Mouse (Mus musculus) frontal cortex, postnatal 36 days (tissue): ENCODE results near the gene Smok3b.
A peak's percentile ranks its signal among the peaks of the same experiment; 100 is the strongest.
"Not testable (repeated sequence)": the region's sequence is repeated elsewhere in the genome, so short reads cannot be mapped to it uniquely, and the experiment has no call there.

ENCODE experiments used
- DNase-seq, 2 experiments: peaks; one replicate each; pipeline ENCODE4 v3.0.0; 2022; ENCODE audit warnings: low spot score in 2 of 2

The Smok3b gene

DNA sequence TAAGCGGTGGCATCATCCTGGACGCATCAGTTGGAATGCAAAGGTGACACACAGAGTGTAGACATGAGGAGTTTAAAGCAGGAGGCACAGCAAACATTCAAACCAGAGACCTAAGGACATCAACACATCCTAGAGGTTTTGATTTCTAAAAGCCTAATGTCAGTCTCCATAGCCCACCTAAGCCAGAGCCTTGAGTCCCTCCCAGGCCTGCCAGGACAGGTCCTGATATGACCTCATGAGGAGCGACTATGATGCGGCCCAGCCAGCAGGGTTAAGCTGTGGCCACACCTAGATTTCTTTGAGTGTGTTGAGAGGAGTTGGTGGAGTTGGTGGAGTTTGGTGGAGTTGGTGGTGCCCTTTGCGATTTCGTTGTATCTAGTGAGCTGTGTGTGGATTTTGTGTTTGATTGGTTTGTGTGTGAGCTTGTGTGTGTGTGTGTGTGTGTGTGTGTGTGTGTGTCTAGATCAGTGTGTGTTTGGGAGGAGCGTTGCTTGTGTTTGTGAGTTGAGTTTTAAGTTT, at the start of gene Smok3b, which contains the start of gene Smok3a:
TSS of gene Smok3b (plus strand) at position 469 of the 519 bp plus-strand sequence.
TSS of gene Smok3a (plus strand) at position 301 of the 519 bp plus-strand sequence.
- not testable (repeated sequence) for DNase-seq

DNA sequence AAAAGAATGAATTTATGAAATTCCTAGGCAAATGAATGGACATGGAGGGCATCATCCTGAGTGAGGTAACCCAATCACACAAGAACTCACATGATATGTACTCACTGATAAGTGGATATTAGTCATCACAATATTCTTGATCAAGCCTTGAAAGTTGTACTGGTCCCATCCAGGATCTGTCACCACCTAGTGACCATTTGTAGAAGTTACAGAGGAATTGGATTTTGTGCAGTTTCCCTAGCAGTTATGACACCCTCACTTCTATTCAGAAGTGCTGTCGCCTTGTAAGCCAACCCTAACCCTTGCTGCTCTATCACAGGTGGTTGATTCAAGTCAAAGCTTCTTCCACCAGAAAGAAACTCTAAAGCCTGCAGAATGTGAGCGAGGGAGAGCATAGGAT, 48.1 kb upstream of the Smok3b start:
- DNase-seq, result no peak

DNA sequence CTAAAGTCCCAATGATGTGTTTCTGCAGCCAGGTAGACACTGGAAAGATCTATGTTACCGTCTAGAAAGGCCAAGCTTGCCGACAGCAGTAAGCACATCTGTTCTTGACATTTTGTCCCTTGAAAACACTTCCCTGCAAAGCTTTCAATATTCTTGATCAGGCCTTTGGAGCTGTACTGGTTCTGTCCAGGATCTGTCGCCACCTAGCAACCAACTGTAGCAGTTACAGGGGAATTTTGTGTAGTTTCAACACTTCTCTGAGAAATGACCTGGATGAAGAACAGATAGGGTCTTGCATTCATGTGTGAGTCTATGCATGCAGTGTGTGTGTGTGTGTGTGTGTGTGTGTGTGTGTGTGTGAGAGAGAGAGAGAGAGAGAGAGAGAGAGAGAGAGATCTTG, 47.5 kb upstream of the Smok3b start:
- DNase-seq, result peak in 1 of 2 experiments; percentile 12

DNA sequence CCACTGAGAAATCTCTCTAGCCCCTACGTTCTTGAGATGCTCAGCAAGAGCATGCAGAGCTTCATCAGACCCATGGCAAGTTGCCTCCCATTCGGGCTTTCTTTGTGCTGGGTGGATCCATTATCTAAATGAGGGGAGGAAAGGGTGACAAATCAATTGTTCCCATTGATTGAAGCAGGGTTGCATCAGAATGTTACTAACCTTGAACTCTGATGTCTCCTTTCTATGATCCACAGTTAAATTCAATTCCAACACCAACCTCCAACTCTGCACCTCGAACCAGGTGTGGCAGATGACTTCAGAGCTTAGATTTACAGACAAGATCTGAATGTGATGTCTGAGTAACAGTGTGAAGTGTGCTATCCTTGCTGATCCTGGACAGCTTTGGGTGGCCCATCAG, 46.5 kb upstream of the Smok3b start:
- DNase-seq, result no peak

DNA sequence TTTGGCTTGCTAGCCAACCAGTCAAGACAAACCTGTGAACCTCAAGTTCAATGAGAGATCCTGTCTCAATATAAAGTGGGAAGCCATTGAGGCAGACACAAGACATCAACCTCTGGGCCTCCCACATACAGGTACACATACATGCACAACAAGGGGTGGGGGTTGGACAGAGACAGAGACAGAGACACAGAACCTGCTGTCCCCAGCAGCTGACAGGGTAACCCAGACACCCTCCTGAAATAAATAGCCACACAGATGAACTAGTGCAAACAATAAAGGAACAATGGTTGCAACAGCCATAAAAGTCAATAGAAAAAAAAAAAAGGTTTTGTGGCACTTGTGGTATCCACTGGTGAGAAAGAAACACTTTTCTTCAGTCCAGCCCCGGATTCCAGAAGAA, 45.8 kb upstream of the Smok3b start:
- no peak for DNase-seq

DNA sequence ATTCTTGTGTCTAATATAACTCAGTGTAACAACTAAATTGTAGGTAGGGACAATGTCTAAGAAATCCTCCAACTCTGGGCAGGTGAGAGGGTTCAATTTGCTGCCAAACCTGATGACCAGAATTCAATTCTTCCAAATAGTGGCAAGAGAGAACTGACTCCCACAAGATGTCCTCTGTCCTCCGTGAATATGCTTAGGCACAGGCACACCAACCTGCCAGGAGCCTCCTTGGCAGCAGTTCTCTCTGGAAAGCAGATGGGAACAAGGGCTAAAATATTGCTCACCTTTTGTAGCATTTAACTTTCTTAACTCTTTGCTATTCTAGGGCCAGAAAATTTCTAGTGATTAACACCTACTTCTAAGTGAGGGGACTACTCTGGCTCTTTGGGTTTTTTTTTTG, 43.9 kb upstream of the Smok3b start:
- DNase-seq, result no peak

DNA sequence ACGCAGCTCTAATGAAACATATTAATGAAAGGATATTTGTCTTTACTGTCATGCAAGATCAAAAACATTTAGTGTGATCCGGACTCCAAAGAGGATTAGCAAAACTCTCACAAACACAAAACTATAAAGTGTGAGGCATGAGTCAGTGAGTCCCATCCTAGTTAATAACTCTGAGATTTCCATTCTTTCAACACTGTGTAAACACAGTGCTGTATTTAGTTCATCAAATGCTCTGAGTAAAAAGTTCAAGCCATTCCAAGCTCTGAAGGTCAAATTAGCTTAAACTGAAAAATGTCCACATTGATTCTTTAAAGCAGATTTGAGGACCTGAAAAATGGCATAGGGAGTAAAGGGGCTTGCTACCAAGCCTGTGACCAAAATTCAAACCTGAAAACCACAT, 42.1 kb upstream of the Smok3b start:
- no peak for DNase-seq

DNA sequence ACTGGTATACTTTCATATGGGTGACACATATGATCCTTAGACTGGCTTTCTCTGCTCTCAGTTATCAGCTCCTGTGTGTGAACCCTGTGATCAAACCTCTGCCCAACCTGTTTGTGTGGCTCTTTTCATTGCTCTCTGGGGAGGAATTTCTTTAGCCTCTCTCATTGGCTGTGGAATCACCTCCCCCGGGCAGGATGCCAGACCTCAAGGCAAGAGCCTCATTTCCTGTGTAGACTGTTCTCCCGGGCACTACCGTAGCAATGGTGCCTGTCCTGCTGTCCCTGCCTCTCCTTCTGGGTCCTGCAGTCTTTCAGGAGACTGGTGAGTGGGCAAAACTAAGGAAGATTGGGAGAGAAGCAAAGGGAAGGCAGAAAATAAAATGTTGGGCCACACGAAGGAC, 39.9 kb upstream of the Smok3b start, which contains the start of gene Azgp1:
TSS of gene Azgp1 (plus strand) at position 221 of the 400 bp plus-strand sequence.
- DNase-seq, result no peak

DNA sequence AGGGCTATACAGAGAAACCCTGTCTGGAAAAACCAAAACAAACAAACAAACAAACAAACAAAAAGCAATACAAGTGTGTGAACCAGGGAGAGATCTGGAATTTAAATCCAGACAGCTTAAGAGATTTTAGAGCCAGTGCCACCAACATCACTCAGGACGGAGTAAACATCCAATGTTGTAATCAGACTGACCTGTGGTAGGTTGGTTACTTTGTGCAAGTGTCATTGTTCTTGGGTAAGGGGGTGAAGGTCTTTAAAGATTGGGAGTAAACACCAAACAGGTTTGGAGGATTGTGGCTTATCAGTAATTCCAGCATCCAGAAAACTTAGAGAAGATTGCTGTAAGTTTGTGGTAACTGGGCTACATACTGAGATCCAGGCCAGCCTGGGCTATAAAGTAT, 34.9 kb upstream of the Smok3b start:
- no peak for DNase-seq

DNA sequence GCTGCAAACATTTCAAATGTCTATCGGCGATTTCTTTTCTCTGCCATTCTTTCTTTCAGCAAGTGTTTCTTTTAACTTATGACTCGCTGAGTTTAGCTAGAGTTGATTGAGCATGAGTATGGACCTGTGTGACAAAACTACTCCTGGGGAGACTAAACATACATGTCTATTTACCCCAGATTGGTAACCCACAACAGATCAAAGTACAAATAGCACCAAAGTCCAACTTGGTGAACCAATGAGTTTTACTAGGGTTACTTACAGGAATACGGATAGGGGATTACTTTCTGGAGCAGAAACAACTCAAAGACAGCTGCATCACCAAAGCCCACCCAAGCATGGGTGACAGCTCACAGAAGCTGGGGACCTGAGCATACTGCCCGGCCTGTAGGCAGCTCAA, 11.8 kb upstream of the Smok3b start:
- no peak for DNase-seq

DNA sequence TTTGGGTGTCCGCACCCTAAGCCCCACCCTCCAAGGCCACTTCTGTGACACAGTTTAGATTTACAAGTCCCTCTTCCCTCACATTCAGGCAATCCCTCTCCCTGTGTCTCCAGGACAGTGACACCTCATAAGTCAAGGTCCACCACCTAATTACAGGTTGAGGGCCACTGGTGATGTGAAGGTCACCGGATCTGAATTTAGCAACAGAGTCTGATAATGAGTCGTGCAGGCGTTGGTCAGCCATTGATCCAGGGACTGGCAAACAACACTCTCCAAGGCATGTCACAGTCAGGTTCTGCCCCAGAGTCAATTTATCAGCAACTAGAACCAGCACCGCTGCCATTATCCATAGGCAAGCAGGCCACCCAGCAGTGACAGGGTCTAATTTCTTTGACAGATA, 8.8 kb upstream of the Smok3b start:
- no peak for DNase-seq

DNA sequence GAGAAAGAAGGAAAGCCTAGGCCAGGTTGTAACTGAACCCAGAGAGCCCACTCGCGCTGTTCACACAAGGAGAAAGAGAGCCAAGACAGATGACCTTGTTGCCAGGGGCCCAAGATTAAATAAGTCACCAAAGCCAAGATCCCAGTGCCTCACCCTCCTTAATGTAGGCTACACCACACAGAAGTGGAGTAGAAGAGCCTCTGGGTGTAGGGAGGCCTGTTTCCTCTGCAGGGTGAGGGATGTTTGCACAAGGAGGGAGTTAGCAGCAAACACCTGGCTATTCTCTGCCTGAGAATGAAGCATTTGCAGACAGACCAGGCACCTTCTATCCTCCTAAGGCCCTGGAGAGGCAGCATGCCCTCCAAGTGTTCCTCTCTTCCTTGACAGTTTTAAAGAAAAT, 4.7 kb upstream of the Smok3b start:
- no peak for DNase-seq

DNA sequence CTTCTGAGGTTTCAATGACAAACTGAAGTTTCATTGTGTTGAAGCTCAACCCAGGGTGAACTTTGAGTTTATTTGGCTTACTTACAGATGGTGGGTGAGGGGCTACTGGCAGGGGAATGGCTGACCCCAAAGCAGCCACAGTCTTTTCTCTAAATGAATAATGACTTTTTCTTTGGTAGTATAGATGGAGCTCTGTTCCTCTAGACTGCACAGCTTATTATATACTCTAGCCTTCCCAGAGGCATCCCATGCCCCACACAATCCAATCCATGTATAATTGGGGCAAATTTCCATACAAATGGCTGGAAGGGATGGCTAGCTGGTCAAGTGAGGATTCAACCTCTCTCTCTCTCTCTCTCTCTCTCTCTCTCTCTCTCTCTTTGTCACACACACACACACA, 4.2 kb upstream of the Smok3b start:
- DNase-seq, result no peak

DNA sequence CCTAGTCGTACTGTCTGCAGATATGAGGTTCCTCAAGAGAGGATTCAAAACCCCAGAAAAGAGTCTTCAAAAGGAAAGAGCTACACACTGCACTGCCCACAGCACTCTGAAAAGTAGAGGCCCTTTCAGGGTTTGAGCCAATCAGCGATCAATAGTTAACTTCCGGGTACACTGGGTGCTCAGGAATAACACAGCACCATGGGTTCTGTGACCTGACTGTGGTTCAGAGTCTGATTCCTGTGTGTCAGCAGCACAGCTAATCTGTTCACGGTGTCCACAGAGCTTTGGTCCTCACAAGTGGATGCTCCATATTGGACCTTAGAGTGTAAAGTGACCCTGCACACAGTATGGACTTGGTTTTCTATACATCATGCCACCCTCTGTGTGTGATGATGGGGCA, 1.7 kb upstream of the Smok3b start:
- not testable (repeated sequence) for DNase-seq

DNA sequence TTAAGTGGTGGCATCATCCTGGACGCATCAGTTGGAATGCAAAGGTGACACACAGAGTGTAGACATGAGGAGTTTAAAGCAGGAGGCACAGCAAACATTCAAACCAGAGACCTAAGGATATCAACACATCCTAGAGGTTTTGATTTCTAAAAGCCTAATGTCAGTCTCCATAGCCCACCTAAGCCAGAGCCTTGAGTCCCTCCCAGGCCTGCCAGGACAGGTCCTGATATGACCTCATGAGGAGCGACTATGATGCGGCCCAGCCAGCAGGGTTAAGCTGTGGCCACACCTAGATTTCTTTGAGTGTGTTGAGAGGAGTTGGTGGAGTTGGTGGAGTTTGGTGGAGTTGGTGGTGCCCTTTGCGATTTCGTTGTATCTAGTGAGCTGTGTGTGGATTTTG, 31.7 kb downstream of the Smok3b start, which contains the start of gene Smok3c:
TSS of gene Smok3c (plus strand) at position 301 of the 400 bp plus-strand sequence.
- DNase-seq, result not testable (repeated sequence)

DNA sequence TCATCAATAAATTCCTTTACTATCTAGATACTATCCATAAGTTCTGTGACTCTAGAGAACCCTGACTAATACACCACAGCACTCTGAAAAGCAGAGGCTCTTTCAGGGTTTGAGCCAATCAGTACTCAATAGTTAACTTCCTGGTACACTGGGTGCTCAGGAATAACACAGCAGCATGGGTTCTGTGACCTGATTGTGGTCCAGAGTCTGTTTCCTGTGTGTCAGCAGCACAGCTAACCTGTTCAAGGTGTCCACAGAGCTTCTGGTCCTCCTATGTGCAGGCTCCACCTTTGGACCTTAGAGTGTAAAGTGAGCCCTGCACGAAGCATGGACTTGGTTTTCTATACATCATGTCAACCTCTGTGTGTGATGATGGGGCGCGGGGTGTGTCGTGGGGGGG, 52.6 kb downstream of the Smok3b start:
- no peak for DNase-seq

DNA sequence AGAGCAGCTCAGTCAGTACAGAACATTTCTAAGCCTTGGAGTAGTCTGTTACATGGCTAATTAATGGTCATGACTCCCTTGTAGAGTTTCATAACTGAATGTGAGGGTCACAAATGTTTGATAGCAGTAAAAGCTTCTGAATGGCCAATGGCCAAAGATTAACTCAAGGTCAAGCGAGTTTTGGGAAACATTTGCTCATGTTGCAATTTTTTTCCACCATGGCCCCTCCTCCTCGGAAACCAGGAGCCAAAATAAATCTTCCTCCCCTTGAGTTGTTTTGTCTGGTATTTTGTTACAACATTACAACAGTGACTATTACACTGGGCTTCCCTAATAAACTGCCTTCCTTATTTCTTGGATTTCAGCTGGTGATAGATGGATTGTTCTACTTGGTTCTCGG, 54.5 kb downstream of the Smok3b start:
- DNase-seq, result no peak

DNA sequence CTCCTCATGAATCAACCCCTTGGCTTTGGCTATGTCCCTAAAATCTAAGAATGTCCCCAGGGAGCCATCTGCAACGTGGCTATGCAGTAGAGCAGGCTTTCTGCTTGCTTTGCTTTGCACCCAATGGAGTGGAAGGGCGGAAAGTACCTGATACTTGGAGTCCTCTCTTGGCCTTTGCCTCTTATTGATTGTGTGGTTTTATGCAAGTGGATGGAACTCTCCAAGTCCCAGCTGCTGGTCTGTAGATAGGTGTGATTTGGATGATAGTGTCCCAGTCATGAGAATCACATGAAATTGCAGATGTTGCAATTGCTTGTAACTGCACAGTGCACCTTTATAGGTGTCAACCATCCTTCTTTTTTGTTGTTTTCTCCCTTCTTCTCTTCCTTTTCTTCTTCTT, 54.9 kb downstream of the Smok3b start:
- DNase-seq, result no peak

DNA sequence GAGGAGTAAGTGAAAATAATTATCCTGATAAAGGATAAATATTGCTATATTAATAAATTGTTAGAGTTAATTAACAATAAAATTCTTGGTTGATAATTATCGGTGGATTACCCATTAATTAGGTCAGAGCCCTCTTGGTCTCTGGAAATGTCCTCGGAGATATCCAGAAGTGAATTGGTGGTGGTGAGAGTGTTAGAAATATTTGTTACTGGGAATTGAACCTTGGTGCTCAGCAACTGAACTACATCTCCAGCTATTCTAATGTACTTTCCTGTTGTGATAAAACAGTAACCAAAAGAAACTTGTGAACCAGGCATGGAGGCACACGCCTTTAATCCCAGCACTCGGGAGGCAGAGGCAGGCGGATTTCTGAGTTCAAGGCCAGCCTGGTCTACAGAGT, 59.2 kb downstream of the Smok3b start:
- DNase-seq, result no peak

DNA sequence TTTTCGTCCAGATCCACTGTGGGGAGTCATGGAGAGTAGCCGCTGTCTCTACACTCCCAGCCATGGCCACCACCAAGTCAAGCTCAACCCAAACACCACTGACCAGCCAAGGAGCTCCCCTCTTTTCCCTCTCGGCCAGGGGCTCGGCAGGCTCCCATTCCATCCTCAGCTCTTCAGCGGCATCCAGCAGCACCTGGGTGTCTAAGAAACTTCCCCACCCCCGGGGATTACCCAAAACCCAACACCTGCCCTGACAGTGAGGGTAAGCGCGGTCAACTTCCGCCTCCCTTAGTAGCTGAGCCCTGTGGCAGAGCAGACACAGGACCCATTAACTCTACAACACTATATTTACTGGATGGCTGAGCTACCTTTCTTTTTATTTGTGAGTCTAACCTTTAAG, 60.2 kb downstream of the Smok3b start:
- DNase-seq, result no peak

DNA sequence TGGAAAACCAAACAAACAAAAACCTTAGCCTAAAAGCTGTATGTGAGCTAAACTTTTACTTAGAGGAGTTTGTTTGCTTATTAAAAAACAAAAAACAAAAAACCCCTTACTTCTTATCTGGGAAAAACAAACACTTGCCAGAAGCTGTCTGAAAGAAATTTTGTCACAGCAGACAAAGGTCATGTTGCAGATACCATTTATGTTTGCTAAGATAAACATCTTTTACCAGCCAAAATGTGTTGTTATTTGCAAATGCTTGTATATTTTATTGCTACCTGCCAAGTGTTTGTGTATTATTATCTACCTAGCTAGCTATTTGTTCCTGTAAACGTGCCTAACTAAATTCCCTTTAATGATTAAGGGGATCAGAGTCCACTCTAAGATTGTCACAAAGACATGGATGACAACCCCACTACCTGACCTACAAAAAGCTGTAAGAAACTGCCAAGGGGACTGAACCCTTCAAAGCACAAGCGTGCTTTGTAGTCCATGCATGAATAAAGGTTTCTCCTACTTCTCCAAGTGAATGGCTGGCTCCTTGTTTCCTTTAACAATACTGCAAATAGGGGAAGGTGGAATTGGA, 62.2 kb downstream of the Smok3b start:
- DNase-seq, result no peak

DNA sequence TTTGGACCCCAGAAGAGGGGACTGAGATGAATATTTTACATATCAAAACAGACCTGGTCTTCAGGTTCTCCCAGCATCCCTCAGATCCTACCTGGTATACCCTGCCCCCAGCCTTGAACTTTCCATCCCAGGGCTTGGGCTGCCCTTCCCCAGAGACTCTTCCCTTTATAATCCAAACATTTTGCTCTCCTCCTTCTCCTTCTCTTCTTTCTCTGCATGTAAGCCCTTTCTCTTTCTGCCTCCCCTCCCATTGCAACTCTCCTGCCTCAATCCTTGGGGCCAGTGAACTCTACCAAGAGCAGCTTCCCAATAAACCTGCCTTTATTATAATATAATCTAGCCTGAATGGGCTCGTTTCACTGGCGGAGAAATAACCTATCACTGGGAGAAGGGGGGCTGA, 62.7 kb downstream of the Smok3b start:
- no peak for DNase-seq

DNA sequence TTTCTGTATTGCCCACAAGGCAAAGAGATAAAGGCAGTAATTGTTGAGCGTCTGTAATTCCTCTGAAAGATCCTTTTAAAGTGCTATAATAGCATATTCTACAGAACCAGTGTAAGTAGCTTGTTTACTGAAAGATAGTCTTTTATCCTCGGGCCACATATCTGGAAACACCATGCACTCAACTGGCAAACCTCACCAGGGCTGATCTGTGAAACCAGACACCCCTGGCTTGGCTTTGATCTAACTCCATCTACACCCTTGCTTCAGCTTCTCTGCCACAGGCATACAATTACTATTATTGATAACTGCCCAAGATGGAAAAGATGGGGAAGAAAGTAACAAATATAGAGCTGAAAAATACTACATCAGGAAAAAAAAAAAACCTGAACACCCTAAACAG, 63.3 kb downstream of the Smok3b start:
- no peak for DNase-seq

DNA sequence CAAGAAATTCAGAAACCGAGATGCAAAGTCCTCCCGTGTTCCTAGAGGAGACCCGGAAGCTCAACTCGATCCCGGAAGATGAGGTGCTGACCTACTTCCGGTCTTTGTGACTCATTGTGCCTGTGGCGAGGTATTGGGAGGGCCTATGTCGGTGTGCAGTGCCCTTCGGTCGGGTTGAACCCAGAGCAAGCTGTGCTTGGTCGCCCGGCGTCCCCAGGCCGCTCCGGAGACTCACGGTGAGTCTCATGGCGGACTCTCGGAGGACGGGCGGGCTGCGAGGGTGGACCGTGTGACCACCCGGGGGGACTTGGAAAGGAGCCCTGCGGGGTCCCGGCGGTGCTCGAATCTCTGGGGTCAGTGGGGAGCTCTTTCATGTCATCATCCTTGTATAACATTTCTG, 63.8 kb downstream of the Smok3b start, which contains the start of gene Zkscan1:
TSS of gene Zkscan1 (plus strand) at position 89 of the 400 bp plus-strand sequence.
- DNase-seq, result peak; percentile 72 to 82
